Mouse (Mus musculus): ENCODE results near the gene Oxsm.
A peak's percentile ranks its signal among the peaks of the same experiment; 100 is the strongest.

The Oxsm gene

GRCm38 (mm10) chr14:16242193-16242815, 7.3 kb downstream of the Oxsm start:
- no peak for DNase-seq

- DNase-seq = no peak
Measured at GRCm38 (mm10) chr14:16236466-16236865, 13.1 kb downstream of the Oxsm start.

- DNase-seq = no peak
Measured at GRCm38 (mm10) chr14:16233515-16233914, 16.1 kb downstream of the Oxsm start.

- no peak for DNase-seq
Measured at GRCm38 (mm10) chr14:16230581-16230980, 19.0 kb downstream of the Oxsm start.

- no peak for DNase-seq
Measured at GRCm38 (mm10) chr14:16229395-16229794, 20.2 kb downstream of the Oxsm start.

- DNase-seq = peak; percentile 60
Measured at GRCm38 (mm10) chr14:16219015-16219414, 30.6 kb downstream of the Oxsm start.

- no peak for DNase-seq
Measured at GRCm38 (mm10) chr14:16207722-16208121, 41.9 kb downstream of the Oxsm start.

GRCm38 (mm10) chr14:16201673-16202072, 47.9 kb downstream of the Oxsm start:
- no peak for DNase-seq

- DNase-seq = peak; percentile 61
Measured at GRCm38 (mm10) chr14:16200969-16201638, 48.5 kb downstream of the Oxsm start.

GRCm38 (mm10) chr14:16200220-16200912, 49.2 kb downstream of the Oxsm start:
- no peak for DNase-seq

- peak; percentile 36 for DNase-seq
Measured at GRCm38 (mm10) chr14:16196518-16196917, 53.1 kb downstream of the Oxsm start.

GRCm38 (mm10) chr14:16195486-16195885, 54.1 kb downstream of the Oxsm start:
- DNase-seq = no peak

- no peak for DNase-seq
Measured at GRCm38 (mm10) chr14:16194125-16194524, 55.5 kb downstream of the Oxsm start.

- DNase-seq = no peak
Measured at GRCm38 (mm10) chr14:16189142-16189541, 60.5 kb downstream of the Oxsm start.

All from embryo, embryonic 11 days (tissue).